Mouse (Mus musculus) gastrocnemius, postnatal 25 days (tissue): ENCODE measurements around the gene Gad1. TPM values are rescaled to one million over a fixed set of nuclear protein-coding genes. Genes with fewer than 3 reads are reported as not detected.
A peak's percentile ranks its signal among the peaks of the same experiment; 100 is the strongest.

Source experiments
- DNase-seq: peaks from one replicate; pipeline ENCODE4 v3.0.0; 2022
- total RNA-seq, 2 experiments: library from RNA; stranded (reverse); gene quantifications; 1 replicate in 1 of 2; 2 replicates in 1 of 2; pipeline ENCODE4 v1.2.3; 2021

Gad1 gene
- total RNA-seq, 2 experiments from 2014 or later = 0.19 to 0.74 TPM

GRCm38 (mm10) chr2:70628397-70628796 is 75.5 kb downstream of the Gad1 start:
- DNase-seq = no peak

DNA sequence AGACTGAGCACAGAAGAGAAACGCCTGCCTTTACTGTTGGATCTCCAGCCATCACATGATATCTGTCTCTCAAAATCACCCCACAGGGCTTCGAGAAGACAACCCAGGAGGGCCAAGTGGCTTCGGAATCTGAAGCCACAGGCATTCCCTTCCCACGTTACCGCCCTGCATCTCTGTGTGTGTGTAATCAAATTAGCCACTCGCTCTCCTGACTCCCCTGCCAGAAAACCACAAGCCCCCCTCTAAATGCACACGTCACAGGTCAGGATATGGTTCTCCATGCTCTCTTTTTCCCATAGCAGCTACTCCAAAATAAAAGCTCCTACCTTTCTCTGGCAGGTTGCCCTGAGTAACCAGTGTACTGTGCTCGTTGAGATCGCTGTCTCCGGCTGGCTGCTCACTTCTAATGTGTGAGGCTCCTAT is 76.5 kb downstream of the Gad1 start:
- DNase-seq = no peak

DNA sequence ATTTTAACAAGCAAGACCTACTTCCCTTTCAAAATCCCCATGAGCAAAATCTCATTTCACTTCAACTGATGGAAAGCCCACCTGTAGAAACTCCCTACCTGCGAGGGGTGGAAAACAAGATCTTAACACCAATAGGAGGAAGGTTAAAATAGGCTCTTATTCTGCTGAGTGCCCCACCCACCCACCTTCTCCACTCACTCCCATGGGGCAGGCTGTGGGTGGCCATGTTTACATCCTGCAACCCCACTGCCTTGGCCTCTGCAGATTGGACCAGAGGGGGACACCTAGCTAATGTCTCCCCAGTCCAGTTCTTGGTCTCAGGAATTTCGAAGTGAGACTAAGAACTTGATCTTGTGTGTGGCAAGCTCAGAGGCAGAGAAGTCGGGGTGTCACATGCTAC is 77.0 kb downstream of the Gad1 start:
- DNase-seq = no peak

DNA sequence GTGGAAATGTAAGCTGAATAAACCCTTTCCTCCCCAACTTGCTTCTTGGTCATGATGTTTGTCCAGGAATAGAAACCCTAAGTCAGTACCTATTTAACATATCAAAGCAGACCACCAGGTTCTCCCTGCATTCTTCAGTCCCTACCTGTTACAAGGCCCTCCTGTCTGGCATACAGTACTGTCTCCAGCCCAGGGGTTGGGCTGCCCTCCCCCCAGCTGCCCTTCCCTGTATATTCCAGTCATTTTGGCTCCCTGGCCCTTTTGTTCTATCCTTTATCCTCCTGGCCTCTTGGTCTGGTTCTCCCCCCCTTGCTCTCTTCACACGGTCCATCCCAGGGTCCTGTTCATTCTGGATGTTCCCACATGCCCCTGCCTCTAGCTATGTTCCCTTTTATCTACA is 78.4 kb downstream of the Gad1 start:
- no peak for DNase-seq

- no peak for DNase-seq
These were observed 79.5 kb downstream of the Gad1 start for GRCm38 (mm10) chr2:70632412-70632811.

DNA sequence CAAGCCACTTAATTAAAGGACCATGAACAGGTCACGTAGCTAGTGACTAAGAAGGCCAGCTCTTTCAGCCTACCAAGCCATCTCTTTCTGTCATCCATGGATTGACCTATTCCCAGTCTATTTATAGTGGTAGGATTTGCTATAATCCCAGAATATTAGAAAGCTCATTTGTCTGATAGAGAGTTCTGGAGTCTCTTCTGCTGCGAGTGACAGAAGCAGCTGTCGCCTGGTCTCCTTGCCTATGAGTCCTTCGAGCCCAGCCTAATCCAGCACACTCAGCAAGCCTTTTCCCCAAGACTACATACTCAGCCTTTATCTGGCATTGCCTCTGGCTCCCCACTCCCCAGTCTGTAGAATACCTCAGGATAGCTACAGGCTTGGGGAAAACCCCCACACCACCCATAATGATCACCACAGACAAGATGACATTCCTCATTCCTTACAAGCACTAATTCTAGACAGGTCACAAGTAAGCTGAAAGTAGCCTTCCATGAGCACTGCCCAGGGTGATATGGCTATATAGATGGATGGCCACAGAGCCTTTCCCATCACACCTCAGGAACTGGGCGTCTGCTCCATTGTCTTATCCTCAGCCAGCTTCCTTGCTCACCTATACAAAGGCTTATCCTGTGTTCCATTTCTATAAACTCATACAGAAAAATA is 81.3 kb downstream of the Gad1 start:
- no peak for DNase-seq

DNA sequence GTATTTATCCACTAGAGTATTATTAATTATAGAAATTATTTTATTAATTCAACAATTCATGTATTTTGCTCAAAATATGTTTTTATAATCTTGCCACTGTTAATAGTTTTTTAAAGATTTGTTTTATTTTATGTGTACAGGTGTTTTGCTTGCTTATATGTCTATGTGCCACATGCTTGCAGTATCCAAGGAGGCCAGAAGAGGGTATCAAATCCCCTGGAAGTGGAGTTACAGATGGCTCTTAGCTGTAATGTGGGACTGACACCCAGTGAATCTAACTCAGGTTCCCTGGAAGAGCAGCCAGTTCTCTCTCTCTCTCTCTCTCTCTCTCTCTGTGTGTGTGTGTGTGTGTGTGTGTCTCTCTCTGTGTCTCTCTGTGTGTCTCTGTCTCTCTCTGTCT is 88.1 kb downstream of the Gad1 start:
- no peak for DNase-seq

- DNase-seq = peak; percentile 12
These were observed 90.2 kb downstream of the Gad1 start for GRCm38 (mm10) chr2:70642971-70643565.

- DNase-seq = no peak
These were observed 92.5 kb downstream of the Gad1 start for GRCm38 (mm10) chr2:70645266-70645780.

- no peak for DNase-seq
These were observed 94.8 kb downstream of the Gad1 start for GRCm38 (mm10) chr2:70647681-70648080.

- no peak for DNase-seq
These were observed 95.4 kb downstream of the Gad1 start for GRCm38 (mm10) chr2:70648271-70648670.

DNA sequence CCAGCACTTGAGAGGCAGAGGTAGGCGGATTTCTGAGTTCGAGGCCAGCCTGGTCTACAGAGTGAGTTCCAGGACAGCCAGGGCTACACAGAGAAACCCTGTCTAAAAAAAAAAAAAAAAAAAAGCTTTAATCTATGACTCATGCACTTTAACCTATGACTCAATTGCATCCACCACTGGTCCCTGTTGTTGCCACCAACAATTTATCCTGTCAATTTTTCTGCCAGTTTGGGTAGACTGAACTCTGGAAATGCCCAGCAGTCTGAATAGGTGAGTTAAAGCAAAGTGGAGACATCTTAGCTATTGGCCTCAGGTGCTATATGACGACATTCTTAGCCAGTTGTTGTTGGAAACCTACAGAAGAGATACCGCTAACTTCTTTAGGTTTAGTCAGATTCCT is 96.6 kb downstream of the Gad1 start:
- DNase-seq = no peak

Other genes starting within 250 kb of the Gad1 start
- not detected for gene Sp5, start 78.1 kb upstream of the Gad1 start, total RNA-seq
- not detected for gene Erich2, start 44.3 kb upstream of the Gad1 start, total RNA-seq
- gene Gorasp2, start 108.5 kb downstream of the Gad1 start, total RNA-seq = 10 to 100 TPM; 64.5 to 65.5 TPM
- not detected for gene Gm26558, start 109.0 kb downstream of the Gad1 start, total RNA-seq